Mouse (Mus musculus): ENCODE results near the gene Gm5105.

GRCm38 (mm10) chr3:138114106-138114505 is 46.9 kb upstream of the Gm5105 start:
- TF ChIP-seq POLR2A (IDR thresholded peaks at IDR 0.05; ENCODE audit: low read depth, low read length) (no peak), CTCF (IDR thresholded peaks at IDR 0.05; ENCODE audit: extremely low read depth, insufficient read length, insufficient replicate concordance, low read depth, low read length) (no peak)

All from small intestine, adult 2 months (tissue).